Mouse (Mus musculus): ENCODE data around the gene Eef1akmt4. TPM values are rescaled to one million over a fixed set of nuclear protein-coding genes. Genes with fewer than 3 reads are reported as not detected.
A peak's percentile ranks its signal among the peaks of the same experiment; 100 is the strongest.
"Not testable (repeated sequence)": the region's sequence is repeated elsewhere in the genome, so short reads cannot be mapped to it uniquely, and the experiment has no call there.

Eef1akmt4 gene
- total RNA-seq, 2 experiments from 2014 or later: 2.4 to 3.2 TPM

- H3K4me3 ChIP-seq: peak overlapping the region; percentile 35; the same call in 1 of the 2 replicates
- no peak for TF ChIP-seq CTCF (conservative IDR thresholded peaks at IDR 0.05)
- H3K27ac ChIP-seq: peak overlapping the region; percentile 67
- peak; percentile 66 to 78 for DNase-seq (ENCODE audit: low spot score in 2 of 2)
Measured at GRCm38 (mm10) chr16:20638367-20638766, 27.0 kb downstream of the Eef1akmt4 start.

GRCm38 (mm10) chr16:20642161-20642560, 30.8 kb downstream of the Eef1akmt4 start:
- peak; percentile 72 to 83 for DNase-seq (ENCODE audit: low spot score in 2 of 2)
- no peak overlapping the region for H3K27ac ChIP-seq
- H3K4me3 ChIP-seq: no peak overlapping the region
- peak; percentile 91 for TF ChIP-seq CTCF (conservative IDR thresholded peaks at IDR 0.05)

GRCm38 (mm10) chr16:20643911-20644310, 32.5 kb downstream of the Eef1akmt4 start:
- DNase-seq (ENCODE audit: low spot score in 2 of 2): no peak
- Histone ChIP-seq H3K4me3 (no peak overlapping the region), H3K27ac (no peak overlapping the region)
- TF ChIP-seq CTCF (conservative IDR thresholded peaks at IDR 0.05): no peak

GRCm38 (mm10) chr16:20651076-20651946, 39.9 kb downstream of the Eef1akmt4 start, which contains the start of gene Psmd2:
Psmd2 (plus strand) TSS chr16:20651652.
- Histone ChIP-seq H3K27ac (peak within 1 kb of the TSS; percentile 92), H3K4me3 (peak within 1 kb of the TSS; percentile 73)
- TF ChIP-seq CTCF (conservative IDR thresholded peaks at IDR 0.05): peak; percentile 41
- DNase-seq (ENCODE audit: low spot score in 2 of 2): peak; percentile 96 to 97

- H3K4me3 ChIP-seq: peak overlapping the region; percentile 73
- no peak for DNase-seq (ENCODE audit: low spot score in 2 of 2)
- no peak for TF ChIP-seq CTCF (conservative IDR thresholded peaks at IDR 0.05)
- H3K27ac ChIP-seq: peak overlapping the region; percentile 92
Measured at GRCm38 (mm10) chr16:20651947-20652310, 40.5 kb downstream of the Eef1akmt4 start.

- Histone ChIP-seq H3K4me3 (peak overlapping the region; percentile 73; the same call in 1 of the 2 replicates), H3K27ac (no peak overlapping the region)
- DNase-seq (ENCODE audit: low spot score in 2 of 2): no peak
- TF ChIP-seq CTCF (conservative IDR thresholded peaks at IDR 0.05): peak; percentile 63
Measured at GRCm38 (mm10) chr16:20653315-20653714, 41.9 kb downstream of the Eef1akmt4 start.

- Histone ChIP-seq H3K27ac (no peak overlapping the region), H3K4me3 (no peak overlapping the region)
- DNase-seq (ENCODE audit: low spot score in 2 of 2): no peak
- TF ChIP-seq CTCF (conservative IDR thresholded peaks at IDR 0.05): no peak
Measured at GRCm38 (mm10) chr16:20657661-20658060, 46.3 kb downstream of the Eef1akmt4 start.

GRCm38 (mm10) chr16:20668013-20668412, 56.6 kb downstream of the Eef1akmt4 start, which contains the start of gene Eif4g1:
Eif4g1 (plus strand) TSS chr16:20668313.
- not testable (repeated sequence) for H3K4me3 ChIP-seq; H3K27ac ChIP-seq; DNase-seq (ENCODE audit: low spot score in 2 of 2)

Small RNAs within 50 kb of the gene (microRNA-seq; reads per million reads assigned to microRNA genes)
- 129 to 180 reads per million in 2 experiments for gene Mir1224

Other genes with a start within 250 kb of the Eef1akmt4 start
- gene Abcc5, start 185.2 kb upstream of the Eef1akmt4 start, total RNA-seq (2021): 100 to 1,000 TPM; 220 to 244 TPM
- 10 to 100 TPM; 48.9 to 50.4 TPM for gene Eif2b5, start 112.8 kb upstream of the Eef1akmt4 start, total RNA-seq (2021)
- 10 to 100 TPM; 56.5 to 56.9 TPM for gene Dvl3, start 94.6 kb upstream of the Eef1akmt4 start, total RNA-seq (2021)
- 100 to 1,000 TPM; 712 to 736 TPM for gene Ap2m1, start 76.1 kb upstream of the Eef1akmt4 start, total RNA-seq (2021)
- gene Abcf3, start 63.0 kb upstream of the Eef1akmt4 start, total RNA-seq (2021): 10 to 100 TPM; 85.1 to 93.0 TPM
- 10 to 100 TPM; 25.2 to 27.2 TPM for gene Vwa5b2, start 22.1 kb upstream of the Eef1akmt4 start, total RNA-seq (2021)
- not detected for gene Gm49333, start within 50 bp of the Eef1akmt4 start, total RNA-seq (2021)
- gene Alg3, start 142 bp downstream of the Eef1akmt4 start, total RNA-seq (2021): 10 to 100 TPM in 1 of 2 experiments, 1 to 10 TPM in 1; 9.7 to 15.4 TPM
- gene Camk2n2, start 9.7 kb downstream of the Eef1akmt4 start, total RNA-seq (2021): 10 to 100 TPM; 69.1 to 84.4 TPM
- 10 to 100 TPM; 34.4 to 36.1 TPM for gene Ece2, start 18.2 kb downstream of the Eef1akmt4 start, total RNA-seq (2021)
- 100 to 1,000 TPM; 208 to 213 TPM for gene Psmd2, start 40.1 kb downstream of the Eef1akmt4 start, total RNA-seq (2021)
- 100 to 1,000 TPM; 283 to 297 TPM for gene Eif4g1, start 56.7 kb downstream of the Eef1akmt4 start, total RNA-seq (2021)
- 100 to 1,000 TPM; 450 to 457 TPM for gene Fam131a, start 81.6 kb downstream of the Eef1akmt4 start, total RNA-seq (2021)
- gene Polr2h, start 106.1 kb downstream of the Eef1akmt4 start, total RNA-seq (2021): 10 to 100 TPM; 26.1 TPM
- gene Clcn2, start 106.2 kb downstream of the Eef1akmt4 start, total RNA-seq (2021): 10 to 100 TPM; 74.2 to 79.5 TPM
- gene Chrd, start 121.5 kb downstream of the Eef1akmt4 start, total RNA-seq (2021): 10 to 100 TPM; 87.0 to 90.7 TPM
- 10 to 100 TPM; 12.5 to 16.2 TPM for gene Thpo, start 122.9 kb downstream of the Eef1akmt4 start, total RNA-seq (2021)

Measured in layer of hippocampus, adult 2 months (tissue).